7 mouse cellular contexts compared by ENCODE assay signal in genomic region chr2:27210255-27210654, GRCm38 (mm10). TPM values are rescaled to one million over a fixed set of nuclear protein-coding genes. Genes with fewer than 3 reads are reported as not detected.
DNase-seq lines count a peak whose midpoint lies in the region; ATAC-seq and TF ChIP-seq lines count a peak whose summit lies in the region.

No protein-coding gene starts in this region.

- TF ChIP-seq POLR2A in lung, adult 2 months (IDR thresholded peaks at IDR 0.05; ENCODE audit: borderline replicate concordance, extremely low read depth, low read depth, low read length) = no peak

- no peak overlapping the region for H3K4me2 ChIP-seq in midbrain, postnatal 0 days (ENCODE audit: low read depth, low read length, poor library complexity, severe bottlenecking)

- H3K9ac ChIP-seq in midbrain, postnatal 0 days (replicated peaks; ENCODE audit: low read length, poor library complexity, severe bottlenecking) = no peak overlapping the region

- H3K36me3 ChIP-seq in midbrain, postnatal 0 days (ENCODE audit: insufficient read depth, low read length) = no peaks in the 10 kb centered on the region

- TF ChIP-seq CTCF in lung, adult 2 months (IDR thresholded peaks at IDR 0.05; ENCODE audit: insufficient read depth, low read length) = peak; percentile 66
- peak; percentile 55 for TF ChIP-seq CTCF in midbrain, postnatal 0 days (IDR thresholded peaks at IDR 0.05)

- H3K27ac ChIP-seq in midbrain, postnatal 0 days (ENCODE audit: low read depth, low read length) = no peak overlapping the region

- H3K4me3 ChIP-seq in lung, adult 2 months (replicated peaks; ENCODE audit: extremely low read depth, low read depth, low read length) = no peak overlapping the region
- no peak overlapping the region for H3K4me3 ChIP-seq in midbrain, postnatal 0 days (ENCODE audit: low read depth, low read length)

- DNase-seq in lung, adult 2 months = peak; percentile 43
- DNase-seq in lung, postnatal 25 days (ENCODE audit: low spot score) = no peak
- peak; percentile 63 for DNase-seq in ZHBTc4 (ENCODE audit: low read depth, low spot score)
- peak; percentile 42 to 60 for DNase-seq in cerebellum, postnatal 36 days
- DNase-seq in midbrain, postnatal 0 days (ENCODE audit: low spot score) = peak; percentile 27
- peak; percentile 18 for DNase-seq in yolk sac, embryonic 10.5 days (ENCODE audit: low spot score)

- 52% methylated on average over 7 of the region's 7 CpGs for WGBS in lung, adult 2 months
- 59% methylated on average over 7 of the region's 7 CpGs for WGBS in midbrain, postnatal 0 days

- peak; percentile 17 for ATAC-seq in inflammation-experienced regulatory T-cells, adult 6 months
- ATAC-seq in midbrain, postnatal 0 days (ENCODE audit: low FRiP score) = no peak

- no peaks in the 10 kb centered on the region for H3K27me3 ChIP-seq in midbrain, postnatal 0 days (ENCODE audit: insufficient read depth, low read length)

- peaks cover 6% of the 10 kb centered on the region for H3K4me1 ChIP-seq in lung, adult 2 months (ENCODE audit: control insufficient read depth, insufficient read depth, low read length)
- no peaks in the 10 kb centered on the region; the same call in 1 of the 2 replicates for H3K4me1 ChIP-seq in midbrain, postnatal 0 days (ENCODE audit: insufficient read depth, low read length)

- H3K9me3 ChIP-seq in midbrain, postnatal 0 days (ENCODE audit: low read length) = no peaks in the 10 kb centered on the region

RNA-seq across cellular contexts. Expression of gene Sardh, which starts 37.9 kb away (rescaled TPM):
- polyA plus RNA-seq in lung, adult 2 months (2012; rRNA removed) = 15.4 and 16.7 TPM in 2 replicates
- polyA plus RNA-seq in inflammation-experienced regulatory T-cells, adult 6 months (2017; shearing (Covaris generic)) = 1 to 10 TPM in 2 of 3 experiments, not detected in 1; 6.3 to 7.3 TPM
- total RNA-seq in midbrain, postnatal 0 days (2014; rRNA removed) = 9.5 and 11.8 TPM in 2 replicates
- 7.4 and 8.9 TPM in 2 replicates for polyA plus RNA-seq in midbrain, postnatal 0 days (2015; fragmentation: Nextera tagmentation; extraction: Ambion mirVana)

RNA-seq across cellular contexts. Expression of gene Dbh, which starts 45.2 kb away (rescaled TPM):
- 0.17 and 0.18 TPM in 2 replicates for polyA plus RNA-seq in lung, adult 2 months (2012; rRNA removed)
- polyA plus RNA-seq in inflammation-experienced regulatory T-cells, adult 6 months (2017; shearing (Covaris generic)) = under 1 TPM in 1 of 3 experiments, not detected in 2; 0.22 TPM
- 4.2 and 12.3 TPM in 2 replicates for total RNA-seq in midbrain, postnatal 0 days (2014; rRNA removed)
- polyA plus RNA-seq in midbrain, postnatal 0 days (2015; fragmentation: Nextera tagmentation; extraction: Ambion mirVana) = 0.21 and 0.45 TPM in 2 replicates
